Mouse (Mus musculus): ENCODE results near the gene Hyal1. TPM values are rescaled to one million over a fixed set of nuclear protein-coding genes. Genes with fewer than 3 reads are reported as not detected.
A peak's percentile ranks its signal among the peaks of the same experiment; 100 is the strongest.

Hyal1 gene
- polyA plus RNA-seq, 1 experiment from 2014 or later, result 4.6 TPM

GRCm38 (mm10) chr9:107593101-107593976, 16.6 kb downstream of the Hyal1 start:
- Histone ChIP-seq H3K27me3 (ENCODE audit: control insufficient read depth, insufficient read depth, low read length) (no peaks in the 10 kb centered on the region), H3K4me2 (ENCODE audit: low read length) (peak overlapping the region; percentile 36; the same call in 1 of the 2 replicates), H3K27ac (replicated peaks in 1 of 2; ENCODE audit: control insufficient read depth in 1 of 2, insufficient read depth in 1 of 2, low read depth in 2 of 2, low read length in 2 of 2) (peak overlapping the region; percentile 39 to 43; a peak in 3 of 4 replicates), H3K4me3 (ENCODE audit: control insufficient read depth in 1 of 2, insufficient read depth in 1 of 2, low read depth in 1 of 2, low read length in 2 of 2) (no peak overlapping the region), H3K4me1 (ENCODE audit: control insufficient read depth in 2 of 2, insufficient read depth in 2 of 2, low read length in 2 of 2) (peaks cover 43 to 55% of the 10 kb centered on the region in 2 experiments), H3K9me3 (ENCODE audit: control insufficient read depth, low read length) (no peaks in the 10 kb centered on the region), H3K36me3 (ENCODE audit: control insufficient read depth, insufficient read depth, low read length) (peaks cover 60% of the 10 kb centered on the region), H3K9ac (ENCODE audit: low read length) (peak overlapping the region; percentile 44; the same call in 1 of the 2 replicates)
- 67% methylated on average over 11 of the region's 11 CpGs for WGBS
- ATAC-seq (ENCODE audit: insufficient number of reproducible peaks, insufficient read depth, low FRiP score, low read depth), result no peak

DNA sequence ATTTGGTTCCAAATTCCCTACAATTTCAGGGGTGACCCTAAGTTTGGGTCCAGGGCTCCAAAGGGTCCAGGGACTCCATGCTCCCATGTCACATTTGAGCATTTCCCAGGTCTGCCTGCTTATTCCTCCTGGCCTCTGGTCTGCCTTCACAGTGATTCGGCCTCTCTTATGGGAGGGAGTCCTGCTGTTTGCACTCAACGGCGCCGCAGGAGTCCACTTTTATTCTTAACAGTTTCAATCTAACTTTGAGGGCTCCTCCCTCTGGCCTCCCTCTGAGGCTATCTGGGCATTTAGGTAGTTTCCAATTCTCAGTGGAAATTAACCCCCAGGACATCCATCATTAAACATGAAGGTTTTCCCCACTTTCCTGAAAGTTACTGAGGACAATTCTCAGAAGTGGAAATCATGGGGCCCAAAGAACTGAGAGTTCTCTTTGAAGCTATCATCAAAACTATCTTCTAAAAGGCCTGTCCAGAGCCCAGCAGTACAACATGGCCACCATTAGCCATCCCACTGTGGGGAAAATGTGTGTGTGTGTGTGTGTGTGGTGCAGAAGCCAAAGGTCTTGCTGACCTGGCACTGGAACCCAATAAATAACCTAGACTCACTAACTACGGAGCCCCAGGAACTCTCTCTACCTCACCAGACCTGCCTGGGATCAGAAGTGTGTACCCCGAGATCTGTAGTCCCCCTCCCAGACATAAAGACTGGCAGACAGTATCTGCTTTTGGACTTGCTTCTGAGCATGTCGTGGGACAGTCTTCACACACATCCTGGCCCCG, 17.7 kb downstream of the Hyal1 start:
- no peak overlapping the region for H3K4me2 ChIP-seq (ENCODE audit: low read length)
- H3K36me3 ChIP-seq (ENCODE audit: control insufficient read depth, insufficient read depth, low read length), result peaks cover 58% of the 10 kb centered on the region
- no peak overlapping the region for H3K4me3 ChIP-seq (ENCODE audit: control insufficient read depth in 1 of 2, insufficient read depth in 1 of 2, low read depth in 1 of 2, low read length in 2 of 2)
- no peaks in the 10 kb centered on the region for H3K9me3 ChIP-seq (ENCODE audit: control insufficient read depth, low read length)
- peaks cover 34 to 44% of the 10 kb centered on the region in 2 experiments for H3K4me1 ChIP-seq (ENCODE audit: control insufficient read depth in 2 of 2, insufficient read depth in 2 of 2, low read length in 2 of 2)
- WGBS, result 79% methylated on average over 8 of the region's 8 CpGs
- no peak for ATAC-seq (ENCODE audit: insufficient number of reproducible peaks, insufficient read depth, low FRiP score, low read depth)
- no peak overlapping the region for H3K9ac ChIP-seq (ENCODE audit: low read length)
- H3K27ac ChIP-seq (replicated peaks in 1 of 2; ENCODE audit: control insufficient read depth in 1 of 2, insufficient read depth in 1 of 2, low read depth in 2 of 2, low read length in 2 of 2), result no peak overlapping the region
- no peaks in the 10 kb centered on the region for H3K27me3 ChIP-seq (ENCODE audit: control insufficient read depth, insufficient read depth, low read length)

DNA sequence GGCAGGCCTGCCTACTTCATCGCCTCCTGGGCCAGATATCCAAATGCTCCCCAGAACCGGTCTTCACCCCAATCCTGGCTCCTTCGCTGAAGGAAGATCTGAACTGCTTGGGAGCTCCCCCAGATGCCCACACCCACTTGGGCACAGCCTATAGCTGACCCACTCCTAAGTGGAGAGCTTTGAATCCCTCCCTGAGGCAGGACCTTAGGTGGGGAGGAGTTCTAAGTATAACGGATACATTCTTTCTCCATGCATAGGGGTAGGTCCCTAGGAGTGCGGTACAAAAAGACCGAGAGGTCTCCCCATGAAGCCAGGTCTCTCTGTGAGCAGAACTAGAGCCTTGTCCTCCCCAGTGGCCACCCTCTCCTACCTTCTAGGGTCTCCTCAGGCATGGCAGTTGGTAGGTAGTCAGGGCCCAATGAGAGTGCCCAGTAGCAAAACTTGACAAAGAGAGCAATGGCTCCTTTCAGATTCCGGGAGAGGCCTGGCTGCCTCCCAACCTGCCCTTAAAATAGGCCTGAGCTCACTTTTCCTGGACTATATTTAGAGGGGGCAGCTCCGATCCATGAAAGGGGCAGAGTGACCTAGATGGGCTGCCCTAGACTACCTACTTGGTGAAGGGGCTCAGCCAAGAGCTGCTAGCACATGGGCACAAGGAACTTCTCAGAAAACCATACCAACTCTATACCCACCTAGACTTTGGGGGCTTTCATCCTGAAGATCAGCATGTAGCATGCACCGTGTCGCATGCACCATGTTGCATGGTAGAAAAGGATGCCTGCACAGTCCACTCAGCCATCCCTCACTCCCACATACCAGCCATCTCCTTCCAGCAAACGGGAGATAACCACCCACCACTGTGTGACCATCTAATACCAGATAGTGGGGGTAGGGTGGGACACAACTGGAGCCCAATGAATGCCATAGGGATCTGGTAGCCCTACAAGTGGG, 20.2 kb downstream of the Hyal1 start:
- peak overlapping the region; percentile 76 for H3K9ac ChIP-seq (ENCODE audit: low read length)

GRCm38 (mm10) chr9:107598385-107598784, 21.7 kb downstream of the Hyal1 start:
- H3K4me3 ChIP-seq (ENCODE audit: control insufficient read depth in 1 of 2, insufficient read depth in 1 of 2, low read depth in 1 of 2, low read length in 2 of 2), result no peak overlapping the region
- H3K27me3 ChIP-seq (ENCODE audit: control insufficient read depth, insufficient read depth, low read length), result 0 out of 2 replicates have a peak, but pooled peaks cover 3% of the 10 kb centered on the region
- no peak overlapping the region for H3K9ac ChIP-seq (ENCODE audit: low read length)
- ATAC-seq (ENCODE audit: insufficient number of reproducible peaks, insufficient read depth, low FRiP score, low read depth), result no peak
- 82% methylated on average over 5 of the region's 5 CpGs for WGBS
- H3K9me3 ChIP-seq (ENCODE audit: control insufficient read depth, low read length), result no peaks in the 10 kb centered on the region
- H3K4me2 ChIP-seq (ENCODE audit: low read length), result no peak overlapping the region
- peaks cover 19% of the 10 kb centered on the region for H3K36me3 ChIP-seq (ENCODE audit: control insufficient read depth, insufficient read depth, low read length)
- H3K4me1 ChIP-seq (ENCODE audit: control insufficient read depth in 2 of 2, insufficient read depth in 2 of 2, low read length in 2 of 2), result peaks cover 22 to 23% of the 10 kb centered on the region in 2 experiments
- H3K27ac ChIP-seq (replicated peaks in 1 of 2; ENCODE audit: control insufficient read depth in 1 of 2, insufficient read depth in 1 of 2, low read depth in 2 of 2, low read length in 2 of 2), result 0 out of 4 replicates have a peak overlapping the region, but pooled peaks of 1 of the 2 experiments have one; percentile 97

More for the DNA sequence above, 20.2 kb downstream of the Hyal1 start:
- Histone ChIP-seq H3K27me3 (ENCODE audit: control insufficient read depth, insufficient read depth, low read length) (0 out of 2 replicates have a peak, but pooled peaks cover 3% of the 10 kb centered on the region), H3K9me3 (ENCODE audit: control insufficient read depth, low read length) (no peaks in the 10 kb centered on the region), H3K4me3 (ENCODE audit: control insufficient read depth in 1 of 2, insufficient read depth in 1 of 2, low read depth in 1 of 2, low read length in 2 of 2) (peak overlapping the region; percentile 36 to 46), H3K36me3 (ENCODE audit: control insufficient read depth, insufficient read depth, low read length) (peaks cover 34% of the 10 kb centered on the region), H3K4me1 (ENCODE audit: control insufficient read depth in 2 of 2, insufficient read depth in 2 of 2, low read length in 2 of 2) (peaks cover 22 to 29% of the 10 kb centered on the region in 2 experiments), H3K4me2 (ENCODE audit: low read length) (peak overlapping the region; percentile 58), H3K27ac (replicated peaks in 1 of 2; ENCODE audit: control insufficient read depth in 1 of 2, insufficient read depth in 1 of 2, low read depth in 2 of 2, low read length in 2 of 2) (peak overlapping the region; percentile 97 to 99)
- WGBS, result 46% methylated on average over 11 of the region's 11 CpGs
- peak; percentile 71 for ATAC-seq (ENCODE audit: insufficient number of reproducible peaks, insufficient read depth, low FRiP score, low read depth)

DNA sequence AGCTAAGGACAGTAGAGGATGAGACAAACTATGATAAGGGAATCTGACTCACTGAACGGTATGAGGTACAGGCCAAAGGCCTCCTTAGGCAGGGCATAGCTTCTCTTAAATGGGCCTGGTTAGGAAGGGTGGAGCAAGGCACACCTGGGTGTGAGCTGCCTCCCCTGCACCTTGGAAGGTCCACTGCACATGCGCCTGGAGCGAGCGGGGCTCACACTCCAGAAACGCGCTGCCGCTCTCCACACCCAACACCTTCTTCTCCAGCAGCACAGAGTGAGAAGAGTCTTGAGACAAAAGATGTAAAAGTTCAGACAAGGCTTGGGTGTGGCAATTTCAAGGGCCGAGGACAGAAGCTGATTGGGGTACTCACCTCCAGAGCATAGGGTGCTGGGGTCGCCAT, 22.7 kb downstream of the Hyal1 start:
- Histone ChIP-seq H3K4me3 (ENCODE audit: control insufficient read depth in 1 of 2, insufficient read depth in 1 of 2, low read depth in 1 of 2, low read length in 2 of 2) (no peak overlapping the region), H3K27ac (replicated peaks in 1 of 2; ENCODE audit: control insufficient read depth in 1 of 2, insufficient read depth in 1 of 2, low read depth in 2 of 2, low read length in 2 of 2) (no peak overlapping the region), H3K4me2 (ENCODE audit: low read length) (no peak overlapping the region), H3K36me3 (ENCODE audit: control insufficient read depth, insufficient read depth, low read length) (peaks cover 9% of the 10 kb centered on the region; the same call in 1 of the 2 replicates), H3K27me3 (ENCODE audit: control insufficient read depth, insufficient read depth, low read length) (0 out of 2 replicates have a peak, but pooled peaks cover 3% of the 10 kb centered on the region), H3K4me1 (ENCODE audit: control insufficient read depth in 2 of 2, insufficient read depth in 2 of 2, low read length in 2 of 2) (peaks cover 18 to 27% of the 10 kb centered on the region in 2 experiments), H3K9me3 (ENCODE audit: control insufficient read depth, low read length) (no peaks in the 10 kb centered on the region), H3K9ac (ENCODE audit: low read length) (no peak overlapping the region)
- no peak for ATAC-seq (ENCODE audit: insufficient number of reproducible peaks, insufficient read depth, low FRiP score, low read depth)
- WGBS, result 74% methylated on average over 9 of the region's 9 CpGs

GRCm38 (mm10) chr9:107599842-107600241, 23.1 kb downstream of the Hyal1 start:
- 0 out of 2 replicates have a peak, but pooled peaks cover 3% of the 10 kb centered on the region for H3K27me3 ChIP-seq (ENCODE audit: control insufficient read depth, insufficient read depth, low read length)
- no peak overlapping the region for H3K9ac ChIP-seq (ENCODE audit: low read length)
- H3K4me3 ChIP-seq (ENCODE audit: control insufficient read depth in 1 of 2, insufficient read depth in 1 of 2, low read depth in 1 of 2, low read length in 2 of 2), result no peak overlapping the region
- no peak for ATAC-seq (ENCODE audit: insufficient number of reproducible peaks, insufficient read depth, low FRiP score, low read depth)
- peaks cover 22 to 31% of the 10 kb centered on the region in 2 experiments for H3K4me1 ChIP-seq (ENCODE audit: control insufficient read depth in 2 of 2, insufficient read depth in 2 of 2, low read length in 2 of 2)
- H3K9me3 ChIP-seq (ENCODE audit: control insufficient read depth, low read length), result no peaks in the 10 kb centered on the region
- 0 out of 2 replicates have a peak, but pooled peaks cover 5% of the 10 kb centered on the region for H3K36me3 ChIP-seq (ENCODE audit: control insufficient read depth, insufficient read depth, low read length)
- no peak overlapping the region for H3K4me2 ChIP-seq (ENCODE audit: low read length)
- WGBS, result 60% methylated on average over 14 of the region's 14 CpGs
- no peak overlapping the region for H3K27ac ChIP-seq (replicated peaks in 1 of 2; ENCODE audit: control insufficient read depth in 1 of 2, insufficient read depth in 1 of 2, low read depth in 2 of 2, low read length in 2 of 2)
